Mouse (Mus musculus) E14TG2a.4 (cell line): ENCODE measurements at regions not wholly inside any gene's neighbourhood (a gene's known extent, or its start where the extent isn't known, plus 50 kb on each side); places are given as distances from the start of the nearest gene placed in this dataset.

ENCODE experiments used
- CTCF ChIP-seq: conservative IDR thresholded peaks from 2 replicates; pipeline ENCODE4 v1.5.1; 2014; ENCODE audit warnings: low read length
- POU5F1 ChIP-seq: IDR thresholded peaks from 2 replicates; pipeline ENCODE4 v1.6.1; 2014; ENCODE audit warnings: low read length, borderline replicate concordance

- TF ChIP-seq CTCF (no peak), POU5F1 (no peak)
Observed at GRCm38 (mm10) chr1:64341596-64341995, 190.8 kb upstream of the Creb1 start.
